Mouse (Mus musculus): ENCODE measurements around the gene Cd200r4.

Cd200r4 gene

DNA sequence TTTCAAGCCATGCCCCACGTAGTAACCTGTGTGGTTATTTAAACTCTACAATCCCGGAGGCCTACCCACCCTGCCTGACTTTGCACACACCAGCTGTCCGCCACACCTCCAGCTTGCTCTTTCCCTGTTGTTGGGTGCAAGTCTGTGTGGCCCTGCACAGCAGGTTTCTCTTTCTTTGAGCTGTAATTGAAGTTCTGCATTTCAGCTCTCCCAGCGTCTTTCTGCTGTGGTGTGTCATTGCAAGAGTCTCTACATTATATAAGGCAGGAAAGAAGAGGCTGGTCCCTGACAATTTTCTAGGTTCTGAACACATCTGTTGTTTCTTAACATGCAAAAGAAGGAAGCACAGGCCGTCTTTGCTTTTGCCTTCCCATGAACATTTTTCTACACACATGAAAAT, 65.1 kb downstream of the Cd200r4 start:
- peak; percentile 14 for DNase-seq (ENCODE audit: low read depth)

DNA sequence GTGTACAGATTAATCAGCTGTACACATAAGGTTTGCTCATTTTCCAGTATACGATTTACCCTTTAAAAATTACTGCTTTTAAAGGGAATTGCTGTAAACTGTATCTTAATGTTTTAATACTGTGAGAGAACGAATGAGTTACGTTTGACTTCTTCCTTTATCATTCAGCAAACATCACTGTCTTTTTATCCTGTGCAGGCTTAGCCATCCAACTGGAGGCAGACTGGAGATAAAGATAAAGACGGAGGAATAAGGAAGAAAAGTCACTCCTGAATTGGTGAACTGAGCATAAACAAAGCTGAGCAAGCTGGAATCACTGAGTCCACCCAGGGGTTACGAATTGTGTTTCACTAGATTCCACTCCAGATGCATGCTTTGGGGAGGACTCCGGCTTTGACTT, 66.1 kb downstream of the Cd200r4 start:
- no peak for DNase-seq (ENCODE audit: low read depth)

All from 416B (cell line).